Mouse (Mus musculus) hindbrain, embryonic 16.5 days (tissue): Measurements from ENCODE around the gene Dalrd3. TPM values are rescaled to one million over a fixed set of nuclear protein-coding genes. Genes with fewer than 3 reads are reported as not detected.
"Not testable (repeated sequence)": the region's sequence is repeated elsewhere in the genome, so short reads cannot be mapped to it uniquely, and the experiment has no call there.

Experiments
- ATAC-seq: fragments of 200-750 bp; cut with Nextera tagmentation; 2 replicates; pipeline ENCODE4 v1.8.0; 2017; ENCODE audit warnings: moderate TSS enrichment, moderate library complexity
- H3K27ac ChIP-seq: fragments of 300-500 bp; sonication (generic); 2 replicates; pipeline ENCODE4 v1.5.1; 2014; ENCODE audit warnings: low read depth, mild to moderate bottlenecking, control low read depth, low read length, moderate library complexity
- H3K27me3 ChIP-seq: fragments of 300-500 bp; sonication (generic); replicated peaks from 2 replicates; pipeline ENCODE4 v1.6.1; 2014; ENCODE audit warnings: low read length; ENCODE audit not compliant: control insufficient read depth, insufficient read depth
- H3K36me3 ChIP-seq: fragments of 300-500 bp; sonication (generic); 2 replicates; pipeline ENCODE4 v1.6.1; 2014; ENCODE audit warnings: mild to moderate bottlenecking, low read length, moderate library complexity, mixed read lengths; ENCODE audit not compliant: control insufficient read depth, insufficient read depth
- H3K4me1 ChIP-seq: fragments of 300-500 bp; sonication (generic); 2 replicates; pipeline ENCODE4 v1.6.1; 2014; ENCODE audit warnings: low read depth, low read length; ENCODE audit not compliant: control insufficient read depth, insufficient read depth
- H3K4me2 ChIP-seq: fragments of 300-500 bp; sonication (generic); 2 replicates; pipeline ENCODE4 v1.6.1; 2014; ENCODE audit warnings: mild to moderate bottlenecking, low read length, control low read depth, moderate library complexity
- H3K4me3 ChIP-seq: fragments of 300-500 bp; sonication (generic); 2 replicates; pipeline ENCODE4 v1.5.1; 2014; ENCODE audit warnings: mild to moderate bottlenecking, low read length, control low read depth, moderate library complexity
- H3K9ac ChIP-seq: fragments of 300-500 bp; sonication (generic); 2 replicates; pipeline ENCODE4 v1.6.1; 2014; ENCODE audit warnings: low read depth, mild to moderate bottlenecking, control low read depth, low read length, moderate library complexity
- H3K9me3 ChIP-seq: fragments of 300-500 bp; sonication (generic); 2 replicates; pipeline ENCODE4 v1.6.1; 2014; ENCODE audit warnings: mild to moderate bottlenecking, low read length, moderate library complexity; ENCODE audit not compliant: control insufficient read depth
- WGBS: fragments of 180-500 bp; shearing (Covaris S2); extraction: QIAGEN DNeasy Blood & Tissue Kit; methylation state at CpG from one replicate; pipeline ENCODE4 v1.1.7; 2014; 5-methylcytosine and 5-hydroxymethylcytosine counted together
- microRNA counts: library from miRNA; unstranded; fragments of <30 nt; microRNA quantifications from one replicate; lab custom pipeline; 2016
- microRNA-seq: library from miRNA; unstranded; fragments of <30 nt; microRNA quantifications from one replicate; pipeline ENCODE4, GENCODE M21; 2017
- polyA plus RNA-seq: library from polyadenylated mRNA; unstranded; fragments of >200 nt; fragmentation: Nextera tagmentation; extraction: Ambion mirVana; gene quantifications from 2 replicates; pipeline ENCODE4 v1.2.1, GENCODE M21; 2015

The Dalrd3 gene
- polyA plus RNA-seq, 1 experiment from 2014 or later = 331 TPM

DNA sequence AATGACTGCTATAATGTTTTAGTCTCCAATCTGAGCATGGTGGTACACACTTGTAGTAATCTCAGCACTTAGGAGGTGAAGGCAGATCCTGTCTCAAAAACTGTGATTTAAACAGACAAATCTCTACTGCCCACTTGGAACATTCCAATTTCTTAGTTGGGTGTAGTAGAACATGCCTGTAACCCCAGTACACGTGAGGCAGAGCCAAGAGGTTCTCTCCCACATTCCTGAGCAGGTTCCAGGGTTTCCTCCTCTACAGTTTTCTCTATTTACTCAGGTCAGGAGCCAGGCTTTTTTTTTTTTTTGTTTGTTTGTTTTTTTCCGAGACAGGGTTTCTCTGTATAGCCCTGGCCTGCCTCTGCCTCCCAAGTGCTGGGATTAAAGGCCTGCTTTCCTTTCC lies 30.3 kb downstream of the Dalrd3 start:
- H3K4me2 ChIP-seq = no peak overlapping the region
- H3K27me3 ChIP-seq = no peaks in the 10 kb centered on the region
- H3K27ac ChIP-seq = no peak overlapping the region
- H3K9me3 ChIP-seq = no peaks in the 10 kb centered on the region
- no peak overlapping the region for H3K4me3 ChIP-seq
- peaks cover 8% of the 10 kb centered on the region for H3K4me1 ChIP-seq
- no peak for ATAC-seq
- peaks cover 12% of the 10 kb centered on the region for H3K36me3 ChIP-seq
- no peak overlapping the region for H3K9ac ChIP-seq
- WGBS = 63% methylated on average over 2 of the region's 2 CpGs

DNA sequence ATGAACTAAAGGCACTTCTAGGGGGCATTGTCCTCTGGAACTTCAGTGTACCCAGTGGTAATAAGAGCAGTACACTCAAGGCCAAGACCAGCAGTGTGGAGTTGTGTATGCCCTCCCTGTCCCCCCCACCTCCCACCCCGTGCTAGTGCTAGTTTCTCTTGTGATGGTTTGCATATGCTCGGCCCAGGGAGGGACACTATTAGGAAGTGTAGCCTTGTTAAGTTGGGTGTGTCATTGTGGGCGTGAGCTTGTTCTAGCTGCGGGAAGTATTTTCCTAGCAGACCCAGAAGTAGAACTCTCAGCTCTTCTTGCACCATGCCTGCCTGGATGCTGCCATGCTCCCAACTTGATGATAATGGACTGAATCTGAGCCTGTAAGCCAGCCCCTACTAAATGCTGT lies 32.3 kb downstream of the Dalrd3 start:
- Histone ChIP-seq H3K27me3 (no peaks in the 10 kb centered on the region), H3K9ac (no peak overlapping the region), H3K4me2 (no peak overlapping the region), H3K4me1 (peaks cover 3% of the 10 kb centered on the region; the same call in 1 of the 2 replicates), H3K9me3 (no peaks in the 10 kb centered on the region), H3K36me3 (peaks cover 26% of the 10 kb centered on the region), H3K4me3 (no peak overlapping the region), H3K27ac (no peak overlapping the region)
- no peak for ATAC-seq
- WGBS = 92% methylated on average over 4 of the region's 4 CpGs

DNA sequence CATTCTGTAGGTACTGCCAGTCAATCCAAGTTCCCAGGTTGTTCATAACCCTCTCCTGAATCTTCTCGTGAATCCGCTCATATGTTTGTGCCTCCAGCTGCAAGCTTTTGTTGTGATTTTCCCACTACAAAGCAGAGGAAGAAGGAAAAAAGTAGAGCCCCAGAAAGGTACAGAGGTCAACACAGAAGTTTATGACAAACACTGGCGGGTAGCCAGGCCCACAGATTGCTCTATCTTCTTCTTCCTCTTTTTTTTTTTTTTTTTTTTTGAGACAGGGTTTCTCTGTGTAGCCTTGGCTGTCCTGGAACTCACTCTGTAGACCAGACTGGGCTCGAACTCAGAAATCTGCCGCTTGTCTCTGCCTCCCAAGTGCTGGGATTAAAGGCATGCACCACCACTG lies 38.2 kb downstream of the Dalrd3 start:
- H3K9ac ChIP-seq, H3K4me3 ChIP-seq, H3K9me3 ChIP-seq, H3K4me1 ChIP-seq, H3K27ac ChIP-seq, H3K27me3 ChIP-seq, H3K4me2 ChIP-seq, ATAC-seq: not testable (repeated sequence)
- 90% methylated on average over 5 of the region's 5 CpGs for WGBS
- peaks cover 66% of the 10 kb centered on the region for H3K36me3 ChIP-seq

DNA sequence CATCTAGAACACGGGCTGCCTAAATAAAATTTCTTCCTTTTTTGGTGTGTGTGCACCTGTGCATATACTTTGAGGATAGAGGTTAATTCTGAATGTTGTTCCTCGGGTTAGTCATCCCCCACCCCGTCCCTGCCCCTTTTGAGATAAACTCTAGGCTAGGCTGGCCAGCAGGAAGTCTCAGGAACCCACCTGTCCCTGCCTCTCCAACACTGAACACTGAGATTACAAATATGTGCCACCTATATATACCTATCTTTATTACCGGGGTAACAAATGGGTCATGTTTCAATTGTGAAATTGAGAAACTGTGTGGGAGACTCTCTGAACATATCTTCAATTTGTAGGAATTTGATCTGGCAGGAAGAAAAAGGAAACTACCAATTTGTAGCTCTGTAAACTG lies 39.2 kb downstream of the Dalrd3 start:
- H3K27me3 ChIP-seq = no peaks in the 10 kb centered on the region
- no peaks in the 10 kb centered on the region for H3K4me1 ChIP-seq
- 99% methylated on average over 4 of the region's 4 CpGs for WGBS
- no peak overlapping the region for H3K4me3 ChIP-seq
- H3K9me3 ChIP-seq = no peaks in the 10 kb centered on the region
- peaks cover 70% of the 10 kb centered on the region for H3K36me3 ChIP-seq
- H3K4me2 ChIP-seq = no peak overlapping the region
- no peak overlapping the region for H3K27ac ChIP-seq
- ATAC-seq = no peak
- no peak overlapping the region for H3K9ac ChIP-seq

DNA sequence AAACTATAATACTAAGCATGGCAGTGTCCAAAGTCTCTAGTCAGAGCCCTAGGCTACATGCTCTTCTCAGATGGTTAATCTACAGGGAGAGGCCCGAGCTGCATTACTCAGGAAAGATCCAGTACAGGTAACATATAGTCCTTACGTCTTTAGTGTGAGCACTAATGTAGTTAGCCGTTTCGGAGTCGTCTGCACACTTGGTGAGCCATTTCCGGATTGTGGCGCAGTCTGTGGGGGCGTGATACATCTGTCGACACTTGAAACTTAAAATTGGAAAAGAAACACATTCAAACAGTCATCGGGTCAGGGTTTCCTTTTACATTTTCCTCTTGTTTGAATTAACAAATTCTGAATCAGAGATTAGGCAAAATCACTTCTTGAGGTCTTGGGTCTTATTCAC lies 41.8 kb downstream of the Dalrd3 start:
- H3K4me2 ChIP-seq = no peak overlapping the region
- no peaks in the 10 kb centered on the region for H3K9me3 ChIP-seq
- H3K36me3 ChIP-seq = peaks cover 52% of the 10 kb centered on the region
- WGBS = 97% methylated on average over 10 of the region's 10 CpGs
- no peaks in the 10 kb centered on the region for H3K27me3 ChIP-seq
- H3K9ac ChIP-seq = no peak overlapping the region
- no peaks in the 10 kb centered on the region for H3K4me1 ChIP-seq
- no peak for ATAC-seq
- no peak overlapping the region for H3K4me3 ChIP-seq
- H3K27ac ChIP-seq = no peak overlapping the region

DNA sequence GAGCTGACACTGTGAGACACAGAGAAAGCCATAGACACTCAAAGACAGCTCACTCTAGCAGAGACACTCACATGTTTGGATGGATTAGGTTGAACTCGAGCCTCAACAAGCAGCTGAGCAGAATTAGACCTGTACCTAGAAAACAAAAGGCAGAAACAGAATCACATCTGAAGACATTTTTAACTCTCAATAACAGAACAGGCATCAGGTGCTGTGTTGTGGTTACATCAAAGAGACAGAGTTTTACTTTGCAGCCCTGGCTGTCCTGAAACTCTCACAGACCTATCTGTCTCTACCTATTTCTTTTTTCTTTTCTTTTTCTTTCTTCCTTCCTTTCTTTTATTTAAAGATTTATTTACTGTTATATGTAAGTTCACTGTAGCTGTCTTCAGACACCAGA lies 47.6 kb downstream of the Dalrd3 start:
- no peaks in the 10 kb centered on the region for H3K27me3 ChIP-seq
- H3K4me3 ChIP-seq = no peak overlapping the region
- no peak for ATAC-seq
- H3K9me3 ChIP-seq = no peaks in the 10 kb centered on the region
- WGBS = 96% methylated on average over 1 of the region's 1 CpGs
- H3K4me1 ChIP-seq = no peaks in the 10 kb centered on the region
- H3K36me3 ChIP-seq = peaks cover 25% of the 10 kb centered on the region
- H3K4me2 ChIP-seq = no peak overlapping the region
- no peak overlapping the region for H3K27ac ChIP-seq
- H3K9ac ChIP-seq = no peak overlapping the region

MicroRNAs encoded within 50 kb of the gene (microRNA counts, 519-probe panel; counts per million panel counts)
- microRNA mmu-miR-191 (lab: Ali Mortazavi, UCI) = 2,483 counts per million, percentile 65 among the panel's probes with 10 or more counts
- microRNA mmu-miR-425 (lab: Ali Mortazavi, UCI) = 2,477 counts per million, percentile 64 among the panel's probes with 10 or more counts

Small RNA genes within 50 kb of the gene (microRNA-seq; reads per million reads assigned to microRNA genes)
- gene Gm24083 = not detected
- not detected for gene Mir191
- 901 reads per million, percentile 76 among the genes with 10 or more reads in this experiment for gene Mir425

Other genes with a start within 250 kb of the Dalrd3 start
- gene Gpx1, start 231.0 kb upstream of the Dalrd3 start, polyA plus RNA-seq = 451 and 453 TPM in 2 replicates
- 116 and 127 TPM in 2 replicates for gene Usp4, start 222.0 kb upstream of the Dalrd3 start, polyA plus RNA-seq
- gene 1700102P08Rik, start 177.1 kb upstream of the Dalrd3 start, polyA plus RNA-seq = 1.5 and 2.7 TPM in 2 replicates
- gene Ccdc36, start 141.4 kb upstream of the Dalrd3 start, polyA plus RNA-seq = 1.6 and 1.7 TPM in 2 replicates
- not detected in 2 replicates for gene BC048562, start 133.4 kb upstream of the Dalrd3 start, polyA plus RNA-seq
- 57.6 and 68.3 TPM in 2 replicates for gene Ccdc71, start 109.4 kb upstream of the Dalrd3 start, polyA plus RNA-seq
- 54.8 and 68.6 TPM in 2 replicates for gene Klhdc8b, start 108.3 kb upstream of the Dalrd3 start, polyA plus RNA-seq
- gene Lamb2, start 90.2 kb upstream of the Dalrd3 start, polyA plus RNA-seq = 17.1 and 26.5 TPM in 2 replicates
- gene Usp19, start 79.3 kb upstream of the Dalrd3 start, polyA plus RNA-seq = 56.3 and 71.4 TPM in 2 replicates
- 62.3 and 64.6 TPM in 2 replicates for gene Qars, start 62.2 kb upstream of the Dalrd3 start, polyA plus RNA-seq
- gene Qrich1, start 53.1 kb upstream of the Dalrd3 start, polyA plus RNA-seq = 106 and 126 TPM in 2 replicates
- gene Impdh2, start 9.6 kb upstream of the Dalrd3 start, polyA plus RNA-seq = 101 and 110 TPM in 2 replicates
- gene Ndufaf3, start 2.5 kb upstream of the Dalrd3 start, polyA plus RNA-seq = 71.8 and 78.2 TPM in 2 replicates
- 326 and 352 TPM in 2 replicates for gene Wdr6, start 8.9 kb downstream of the Dalrd3 start, polyA plus RNA-seq
- gene P4htm, start 27.8 kb downstream of the Dalrd3 start, polyA plus RNA-seq = 40.1 and 40.2 TPM in 2 replicates
- gene Arih2, start 79.5 kb downstream of the Dalrd3 start, polyA plus RNA-seq = 44.6 and 48.0 TPM in 2 replicates
- gene Slc25a20, start 92.2 kb downstream of the Dalrd3 start, polyA plus RNA-seq = 48.7 and 51.3 TPM in 2 replicates
- 36.8 and 52.8 TPM in 2 replicates for gene Prkar2a, start 119.4 kb downstream of the Dalrd3 start, polyA plus RNA-seq
- 178 and 185 TPM in 2 replicates for gene Ip6k2, start 213.9 kb downstream of the Dalrd3 start, polyA plus RNA-seq
- 32.2 and 35.1 TPM in 2 replicates for gene Nckipsd, start 238.5 kb downstream of the Dalrd3 start, polyA plus RNA-seq